ENCODE assay signal across 32 mouse cellular contexts in genomic region chr3:47197584-47197983, GRCm38 (mm10).
"Had no signal": no experiment of that assay in that cellular context is flagged by ENCODE, and none has a peak within 500 bp of the region (broad histone marks: within the 10 kb centered on the region; RNA-seq: fewer than 3 reads in every experiment).

No protein-coding gene starts in this region.

- ATAC-seq: liver, embryonic 12.5 days; liver, postnatal 0 days; lung, postnatal 0 days; midbrain, embryonic 13.5 days; midbrain, embryonic 15.5 days; midbrain, embryonic 16.5 days had no signal

- H3K27ac ChIP-seq: limb, embryonic 10.5 days; limb, embryonic 12.5 days; limb, embryonic 13.5 days; limb, embryonic 15.5 days; liver, embryonic 12.5 days; liver, embryonic 13.5 days; liver, embryonic 14.5 days; liver, embryonic 15.5 days; lung, embryonic 15.5 days; macrophage; midbrain, embryonic 10.5 days; midbrain, embryonic 12.5 days; midbrain, embryonic 13.5 days; midbrain, embryonic 15.5 days; neural tube, embryonic 12.5 days had no signal

- H3K9me3 ChIP-seq: limb, embryonic 10.5 days; limb, embryonic 12.5 days; limb, embryonic 13.5 days; limb, embryonic 15.5 days; liver, embryonic 12.5 days; liver, embryonic 13.5 days; liver, embryonic 15.5 days; lung, embryonic 15.5 days; megakaryocyte, embryonic 14.5 days; midbrain, embryonic 10.5 days; midbrain, embryonic 12.5 days; midbrain, embryonic 13.5 days; midbrain, embryonic 15.5 days; neural tube, embryonic 12.5 days had no signal

- H3K4me2 ChIP-seq: limb, embryonic 12.5 days; limb, embryonic 13.5 days; limb, embryonic 15.5 days; liver, embryonic 11.5 days; liver, embryonic 12.5 days; liver, embryonic 13.5 days; liver, embryonic 15.5 days; lung, embryonic 14.5 days; lung, embryonic 15.5 days; midbrain, embryonic 11.5 days; midbrain, embryonic 12.5 days; midbrain, embryonic 13.5 days; midbrain, embryonic 15.5 days; neural tube, embryonic 12.5 days had no signal

- H3K4me3 ChIP-seq: limb, embryonic 10.5 days; limb, embryonic 12.5 days; limb, embryonic 13.5 days; limb, embryonic 15.5 days; liver, embryonic 12.5 days; liver, embryonic 13.5 days; liver, embryonic 15.5 days; lung, embryonic 15.5 days; megakaryocyte, embryonic 14.5 days; midbrain, embryonic 10.5 days; midbrain, embryonic 12.5 days; midbrain, embryonic 13.5 days; midbrain, embryonic 15.5 days; myocyte; neural tube, embryonic 12.5 days had no signal

- H3K27me3 ChIP-seq: limb, embryonic 12.5 days; limb, embryonic 13.5 days; limb, embryonic 15.5 days; liver, embryonic 12.5 days; liver, embryonic 13.5 days; liver, embryonic 15.5 days; lung, embryonic 15.5 days; megakaryocyte, embryonic 14.5 days; midbrain, embryonic 12.5 days; midbrain, embryonic 13.5 days; midbrain, embryonic 15.5 days; neural tube, embryonic 12.5 days had no signal

- H3K9ac ChIP-seq: limb, embryonic 12.5 days; limb, embryonic 13.5 days; limb, embryonic 15.5 days; liver, embryonic 12.5 days; liver, embryonic 13.5 days; liver, embryonic 14.5 days; liver, embryonic 15.5 days; liver, postnatal 0 days; lung, embryonic 14.5 days; lung, embryonic 15.5 days; midbrain, embryonic 12.5 days; midbrain, embryonic 13.5 days; midbrain, embryonic 15.5 days; neural tube, embryonic 12.5 days had no signal

- H3K36me3 ChIP-seq: limb, embryonic 10.5 days; limb, embryonic 12.5 days; limb, embryonic 13.5 days; limb, embryonic 15.5 days; liver, embryonic 12.5 days; liver, embryonic 13.5 days; liver, embryonic 15.5 days; lung, embryonic 15.5 days; midbrain, embryonic 10.5 days; midbrain, embryonic 12.5 days; midbrain, embryonic 13.5 days; midbrain, embryonic 15.5 days; neural tube, embryonic 12.5 days had no signal

- H3K4me1 ChIP-seq: limb, embryonic 10.5 days; limb, embryonic 12.5 days; limb, embryonic 13.5 days; limb, embryonic 15.5 days; liver, embryonic 12.5 days; liver, embryonic 13.5 days; liver, embryonic 15.5 days; lung, embryonic 15.5 days; megakaryocyte, embryonic 14.5 days; midbrain, embryonic 10.5 days; midbrain, embryonic 12.5 days; midbrain, embryonic 13.5 days; midbrain, embryonic 15.5 days; neural tube, embryonic 12.5 days had no signal

- DNase-seq: left cerebral cortex, postnatal 4 days; liver; liver, embryonic 13.5 days; liver, postnatal 0 days; lung, adult 18-20 months; lung, adult 2 months; lung, embryonic 14.5 days; lung, postnatal 10 days; lung, postnatal 14 days; lung, postnatal 36 days; lung, postnatal 4 days; midbrain, embryonic 14.5 days had no signal
